Mouse (Mus musculus) adrenal gland, postnatal 4 days (tissue): ENCODE data around the gene Upb1. TPM values are rescaled to one million over a fixed set of nuclear protein-coding genes. Genes with fewer than 3 reads are reported as not detected.
A peak's percentile ranks its signal among the peaks of the same experiment; 100 is the strongest.

ENCODE experiments used
- DNase-seq, 2 experiments: peaks; one replicate each; pipeline ENCODE4 v3.0.0; 2021 to 2022; ENCODE audit warnings: low spot score in 2 of 2, mixed read lengths in 2 of 2
- total RNA-seq, 2 experiments: library from RNA; stranded (reverse); gene quantifications; 2 replicates each; pipeline ENCODE4 v1.2.3; 2021

Upb1 gene
- total RNA-seq, 2 experiments from 2014 or later, result 2.1 to 16.1 TPM

- DNase-seq, result no peak
Measured at GRCm38 (mm10) chr10:75418747-75419146, 17.8 kb downstream of the Upb1 start.

DNA sequence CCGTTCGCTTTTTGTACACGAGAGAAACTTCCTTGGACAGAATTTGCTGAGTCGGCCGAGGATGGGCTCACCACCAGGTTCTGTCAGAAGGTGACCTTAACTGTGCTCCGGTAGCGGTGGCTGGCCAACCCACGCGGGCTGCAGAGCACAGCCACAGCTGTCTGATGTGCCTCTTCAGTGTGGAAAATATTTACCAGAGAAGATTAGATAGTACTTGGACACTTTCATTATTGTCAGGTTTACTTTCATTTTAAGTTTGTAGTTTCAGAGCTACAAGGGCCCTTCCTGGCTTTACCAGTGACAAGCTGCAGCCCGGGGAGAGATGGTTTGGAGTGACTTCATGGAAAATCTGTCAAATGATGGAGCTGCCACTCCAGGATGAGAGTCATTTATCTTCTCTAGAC, 23.6 kb downstream of the Upb1 start:
- DNase-seq, result no peak

- DNase-seq, result no peak
Measured at GRCm38 (mm10) chr10:75428049-75429003, 27.4 kb downstream of the Upb1 start.

- no peak for DNase-seq
Measured at GRCm38 (mm10) chr10:75429004-75429380, 28.1 kb downstream of the Upb1 start.

GRCm38 (mm10) chr10:75429522-75430146, 28.7 kb downstream of the Upb1 start:
- no peak for DNase-seq

DNA sequence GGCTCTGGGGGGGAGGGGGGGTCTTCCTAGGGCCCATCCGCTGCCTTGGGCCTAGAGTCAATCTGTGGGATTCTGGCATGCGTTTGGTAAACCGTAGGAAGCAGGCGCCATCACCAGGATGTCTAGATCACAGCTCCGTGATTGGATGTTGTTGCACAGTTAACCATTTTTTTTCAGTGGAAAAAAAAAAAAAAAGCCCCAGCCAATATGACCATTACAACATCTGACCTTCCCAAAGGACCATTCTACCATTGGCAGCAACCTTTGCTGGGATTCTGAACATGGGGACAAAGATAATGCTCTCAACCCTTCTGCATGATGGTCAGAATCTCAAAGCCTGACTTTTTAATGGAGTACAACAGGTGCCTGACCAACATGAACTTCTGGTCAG, 29.2 kb downstream of the Upb1 start:
- DNase-seq, result no peak

DNA sequence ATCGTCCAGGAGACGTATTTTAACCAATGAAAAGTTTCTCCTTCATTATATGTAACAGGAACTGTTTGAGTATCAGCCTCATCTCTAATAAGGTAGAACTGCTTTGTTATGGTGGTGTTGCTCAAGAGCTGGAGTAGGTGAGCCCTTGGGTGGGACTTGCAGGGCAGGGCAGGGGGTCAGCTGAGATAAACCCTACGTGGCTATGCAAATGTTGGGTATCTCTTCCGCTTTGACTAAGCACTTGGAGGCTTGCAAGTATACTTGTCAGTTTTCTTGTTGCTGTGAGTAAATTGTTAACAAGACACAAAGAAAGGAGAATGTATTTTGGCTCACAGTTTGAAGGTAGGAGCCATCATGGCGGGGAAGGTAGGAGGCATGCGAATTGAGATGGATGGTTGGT, 29.7 kb downstream of the Upb1 start:
- DNase-seq, result no peak

DNA sequence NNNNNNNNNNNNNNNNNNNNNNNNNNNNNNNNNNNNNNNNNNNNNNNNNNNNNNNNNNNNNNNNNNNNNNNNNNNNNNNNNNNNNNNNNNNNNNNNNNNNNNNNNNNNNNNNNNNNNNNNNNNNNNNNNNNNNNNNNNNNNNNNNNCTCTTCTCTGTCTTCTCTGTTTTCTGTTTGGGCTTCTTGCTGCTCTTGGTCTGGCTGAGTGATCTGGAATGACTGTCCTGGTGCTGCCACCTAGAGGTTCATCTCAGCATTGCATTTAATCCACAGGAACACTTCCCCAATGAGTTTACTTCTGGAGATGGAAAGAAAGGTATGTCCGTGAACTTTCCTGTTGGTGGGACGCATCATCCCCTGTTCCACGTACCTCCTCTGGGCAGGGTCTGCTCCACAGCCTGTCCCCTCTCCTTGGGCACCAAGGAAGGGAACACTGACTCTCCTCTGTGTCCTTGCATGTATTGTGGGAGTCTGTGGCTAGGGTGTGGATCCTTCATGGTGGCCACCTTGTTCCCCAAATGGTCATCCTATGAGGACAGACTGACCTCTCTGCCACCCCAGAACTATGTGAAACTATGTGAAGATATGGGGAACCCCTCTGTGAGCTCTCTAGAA, 35.8 kb downstream of the Upb1 start:
- DNase-seq, result peak; percentile 29 to 68

- no peak for DNase-seq
Measured at GRCm38 (mm10) chr10:75437284-75437683, 36.4 kb downstream of the Upb1 start.

- no peak for DNase-seq
Measured at GRCm38 (mm10) chr10:75438132-75438810, 37.4 kb downstream of the Upb1 start.

GRCm38 (mm10) chr10:75439211-75439811, 38.4 kb downstream of the Upb1 start:
- DNase-seq, result no peak

DNA sequence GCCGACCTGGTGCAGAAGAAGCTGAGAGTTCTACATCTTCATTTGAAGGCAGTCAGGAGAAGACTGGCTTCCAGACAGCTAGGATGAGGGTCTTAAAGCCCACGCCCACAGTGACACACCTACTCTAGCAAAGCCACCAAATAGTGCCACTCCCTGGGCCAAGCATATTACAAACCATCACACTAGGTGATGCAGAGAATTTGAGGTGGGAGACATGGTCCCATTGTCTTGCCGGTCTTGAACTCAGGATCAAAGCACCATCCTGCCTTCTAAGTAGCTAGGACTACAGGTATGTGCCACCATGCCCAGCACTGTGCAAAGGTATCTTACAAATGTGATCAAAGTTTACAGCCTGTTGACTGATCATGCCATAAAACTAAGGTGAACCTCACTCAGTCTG, 39.8 kb downstream of the Upb1 start:
- DNase-seq, result no peak

GRCm38 (mm10) chr10:75441800-75442199, 40.9 kb downstream of the Upb1 start:
- DNase-seq, result no peak

DNA sequence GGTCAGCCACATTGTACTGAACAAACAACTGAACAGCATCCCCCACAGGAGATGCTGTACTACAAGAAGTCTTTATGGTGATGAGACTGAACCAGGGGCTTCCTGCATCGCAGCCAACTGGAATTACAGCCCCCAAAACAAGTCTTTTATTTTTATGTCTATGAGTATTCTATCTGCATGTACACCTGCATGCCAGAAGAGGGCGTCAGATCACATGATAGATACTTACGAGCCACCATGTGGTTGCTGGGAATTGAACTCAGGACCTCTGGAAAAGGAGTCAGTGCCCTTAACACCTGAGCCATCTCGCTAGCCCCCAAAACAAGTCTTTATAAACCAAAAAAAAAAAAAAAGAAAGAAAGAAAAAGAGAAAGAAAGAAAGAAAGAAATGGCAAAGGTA, 42.1 kb downstream of the Upb1 start:
- no peak for DNase-seq

- DNase-seq, result no peak
Measured at GRCm38 (mm10) chr10:75444111-75444826, 43.4 kb downstream of the Upb1 start.

DNA sequence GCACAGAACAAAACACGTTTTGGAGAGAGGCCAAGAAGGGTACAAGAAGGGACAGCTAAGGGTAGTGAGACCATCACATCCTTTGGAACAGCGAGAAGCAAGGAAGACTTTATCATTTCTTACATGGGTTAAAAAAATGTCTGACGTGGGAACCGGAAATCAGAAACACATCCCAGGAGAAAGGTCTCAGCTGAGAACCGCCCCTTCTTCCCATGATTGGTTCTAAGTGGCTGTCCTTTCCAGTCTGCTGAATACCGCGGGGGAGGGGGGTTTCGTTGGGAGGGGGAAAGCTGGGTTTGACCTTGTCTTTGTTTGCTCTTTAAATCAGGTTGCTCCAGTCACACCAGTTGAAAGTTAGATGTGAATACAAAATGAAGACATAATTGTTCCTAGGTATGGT, 44.1 kb downstream of the Upb1 start:
- no peak for DNase-seq

DNA sequence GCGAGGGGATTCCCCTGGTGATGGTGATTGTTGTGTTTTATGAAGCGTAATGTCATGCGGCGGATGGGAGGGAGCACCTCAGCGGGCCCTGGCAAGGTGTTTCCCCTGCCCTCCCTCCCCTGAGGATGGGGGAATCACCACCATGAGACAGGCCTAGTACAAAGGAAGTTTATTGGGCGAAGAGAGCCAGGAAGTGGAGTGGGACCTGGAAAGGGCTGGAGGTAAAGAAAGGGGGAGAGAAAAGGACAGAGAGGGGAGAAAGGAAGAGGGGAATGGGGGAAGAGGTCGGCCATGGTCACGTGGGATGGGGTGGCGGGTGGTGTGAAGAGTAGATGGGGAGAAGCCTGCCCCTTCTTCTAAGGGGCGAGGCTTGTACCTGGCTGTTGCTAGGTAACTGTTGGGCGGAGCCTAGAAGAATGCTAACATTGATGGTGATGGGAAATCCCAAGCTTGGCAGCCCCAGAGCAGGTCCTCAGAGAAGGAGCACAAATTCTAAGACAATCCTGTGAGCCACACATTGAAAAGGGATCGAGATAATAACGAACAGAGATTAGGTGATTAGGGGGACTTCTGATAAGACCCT, 45.7 kb downstream of the Upb1 start:
- no peak for DNase-seq

GRCm38 (mm10) chr10:75447489-75447888, 46.6 kb downstream of the Upb1 start:
- no peak for DNase-seq

DNA sequence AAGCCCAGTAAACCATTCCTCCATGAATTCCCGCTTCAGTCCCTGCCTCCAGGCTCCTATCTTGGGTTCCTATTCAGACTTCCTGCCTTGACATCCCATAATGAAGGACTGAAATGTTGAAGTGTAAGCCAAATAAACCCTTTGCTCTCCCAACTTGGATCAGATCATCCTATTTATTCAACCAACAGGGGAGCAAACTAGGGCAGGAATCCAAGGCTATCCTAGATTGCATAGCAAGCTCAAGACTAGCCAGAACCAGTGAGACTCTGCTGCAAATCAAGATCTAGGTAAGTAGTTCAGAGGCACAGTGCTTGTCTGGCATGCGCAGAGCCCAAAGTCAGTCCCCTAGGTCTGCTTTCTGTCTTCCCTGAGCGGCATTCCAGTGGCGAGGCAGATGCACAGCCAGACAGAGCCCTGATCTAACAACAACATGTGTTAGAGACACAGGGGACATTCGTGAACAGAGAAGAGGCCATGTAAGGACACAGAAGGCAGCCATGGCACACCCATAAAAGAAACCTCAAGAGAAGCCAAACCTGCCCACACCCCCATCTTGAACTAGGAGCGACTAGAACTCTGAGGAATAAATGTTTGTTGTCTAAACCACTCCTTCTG, 48.0 kb downstream of the Upb1 start:
- no peak for DNase-seq

- no peak for DNase-seq
Measured at GRCm38 (mm10) chr10:75450331-75450730, 49.4 kb downstream of the Upb1 start.
